Mouse (Mus musculus) small intestine, adult 2 months (tissue): ENCODE results near the gene Sdr9c7.

ENCODE experiments used
- CTCF ChIP-seq: fragments of 200-500 bp; IDR thresholded peaks from 2 replicates; pipeline ENCODE4 v1.5.1; 2012; ENCODE audit warnings: low read depth, mild to moderate bottlenecking, control low read depth, inconsistent platforms, low read length, moderate library complexity, mixed read lengths; ENCODE audit not compliant: insufficient replicate concordance, insufficient read length; ENCODE audit errors: extremely low read depth
- POLR2A ChIP-seq: fragments of 200-500 bp; IDR thresholded peaks from 2 replicates; pipeline ENCODE4 v1.6.1; 2012; ENCODE audit warnings: low read depth, mild to moderate bottlenecking, control low read depth, inconsistent platforms, low read length, moderate library complexity

- no peak for TF ChIP-seq POLR2A
- no peak for TF ChIP-seq CTCF
These were observed 34.1 kb downstream of the Sdr9c7 start for GRCm38 (mm10) chr10:127932290-127932926.
